Mouse (Mus musculus): ENCODE data around the gene Car8. TPM values are rescaled to one million over a fixed set of nuclear protein-coding genes. Genes with fewer than 3 reads are reported as not detected.
"Not testable (repeated sequence)": the region's sequence is repeated elsewhere in the genome, so short reads cannot be mapped to it uniquely, and the experiment has no call there.

Car8 gene
- polyA plus RNA-seq, 3 experiments from 2014 or later, result 0.11 TPM; not detected in 2

DNA sequence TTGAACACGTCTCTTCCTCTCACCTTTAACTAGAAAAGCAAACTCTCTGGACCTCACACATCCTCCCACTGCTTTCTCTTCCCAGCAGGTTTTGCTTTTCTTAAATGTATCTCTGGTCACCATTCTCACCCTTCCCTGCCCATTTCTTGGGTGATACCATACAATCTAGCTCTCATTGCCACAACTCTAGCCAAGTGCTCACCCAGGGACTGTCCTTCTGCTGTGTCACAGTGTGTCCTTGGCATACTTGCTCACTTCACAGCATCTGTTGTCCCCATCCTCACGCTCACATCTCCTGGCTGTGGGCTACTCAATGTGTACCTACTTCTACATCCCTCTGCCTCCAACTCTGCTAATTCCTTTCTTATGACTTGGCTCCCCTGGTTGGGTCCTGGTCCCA is 37.2 kb downstream of the Car8 start:
- no peak for ATAC-seq

GRCm38 (mm10) chr4:8200081-8200480 is 38.8 kb downstream of the Car8 start:
- ATAC-seq, result no peak

GRCm38 (mm10) chr4:8198033-8198432 is 40.8 kb downstream of the Car8 start:
- no peak for ATAC-seq

DNA sequence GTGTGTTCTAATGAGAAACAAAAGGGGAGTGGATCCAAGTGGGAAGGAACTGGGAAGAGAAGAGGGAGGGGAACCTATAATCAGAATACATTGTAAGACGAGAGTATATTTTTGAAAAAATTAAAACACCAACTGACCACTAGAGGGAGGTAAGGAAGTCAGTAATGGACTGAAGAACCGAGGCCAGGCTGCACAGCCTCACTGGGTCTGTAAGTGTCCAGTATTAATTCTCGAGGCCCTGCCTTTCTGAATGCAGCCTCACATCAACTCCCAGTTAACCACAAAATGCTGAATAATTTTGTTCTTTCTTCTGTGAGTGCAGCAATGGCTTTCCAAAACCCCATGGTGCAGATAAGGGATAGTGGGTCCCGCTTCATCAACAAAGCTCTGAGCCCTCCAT is 48.4 kb downstream of the Car8 start:
- no peak for ATAC-seq

GRCm38 (mm10) chr4:8186921-8187687 is 51.7 kb downstream of the Car8 start:
- no peak for ATAC-seq

GRCm38 (mm10) chr4:8180576-8180975 is 58.3 kb downstream of the Car8 start:
- ATAC-seq, result no peak

- no peak for ATAC-seq
Measured at GRCm38 (mm10) chr4:8154589-8155198, 84.1 kb downstream of the Car8 start.

GRCm38 (mm10) chr4:8153926-8154325 is 84.9 kb downstream of the Car8 start:
- not testable (repeated sequence) for ATAC-seq

- ATAC-seq, result no peak
Measured at GRCm38 (mm10) chr4:8137403-8137802, 101.4 kb downstream of the Car8 start.

DNA sequence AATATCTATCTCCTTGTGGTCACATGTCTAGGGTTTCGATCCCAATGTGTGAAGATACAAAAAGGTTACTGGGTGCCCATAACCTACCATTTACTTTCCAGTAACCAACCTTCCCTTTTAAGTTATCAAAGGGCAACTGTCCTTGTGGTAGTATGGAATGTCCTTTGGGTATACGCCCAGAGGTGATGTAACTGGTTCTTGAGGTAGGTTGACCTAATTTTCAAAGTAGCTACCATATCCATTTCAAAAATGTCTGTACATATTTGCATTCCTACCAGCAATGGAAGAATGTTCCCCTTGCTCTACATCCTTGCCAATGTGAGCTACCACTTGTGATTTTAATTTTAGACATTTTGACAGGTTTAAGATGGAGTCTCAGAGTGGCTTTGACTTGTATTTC is 106.8 kb downstream of the Car8 start:
- no peak for ATAC-seq

GRCm38 (mm10) chr4:8113558-8113957 is 125.3 kb downstream of the Car8 start:
- no peak for ATAC-seq

GRCm38 (mm10) chr4:8111891-8112290 is 127.0 kb downstream of the Car8 start:
- no peak for ATAC-seq

- ATAC-seq, result no peak
Measured at GRCm38 (mm10) chr4:8109906-8110567, 128.8 kb downstream of the Car8 start.

DNA sequence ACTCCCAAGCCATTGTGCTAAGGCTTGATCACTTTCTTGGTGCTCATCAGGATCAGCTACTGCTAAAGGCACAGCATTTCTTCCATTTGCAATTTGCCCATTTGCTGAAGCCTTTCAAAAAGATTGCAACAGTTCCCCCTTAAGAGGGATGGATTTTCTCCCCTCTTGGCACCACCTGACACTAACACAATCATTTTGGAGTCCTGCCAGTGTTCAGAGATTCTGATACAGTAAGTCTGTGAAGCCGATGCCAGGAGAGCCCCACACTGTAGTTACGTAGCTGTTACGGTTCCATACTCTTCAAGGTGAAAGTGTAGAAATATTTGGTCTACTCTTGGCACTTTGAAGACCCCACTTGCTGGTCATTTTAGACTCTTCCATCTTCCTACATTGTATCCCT is 137.4 kb downstream of the Car8 start:
- no peak for ATAC-seq

- no peak for ATAC-seq
Measured at GRCm38 (mm10) chr4:8098084-8098483, 140.8 kb downstream of the Car8 start.

GRCm38 (mm10) chr4:8097683-8098082 is 141.2 kb downstream of the Car8 start:
- ATAC-seq, result no peak

GRCm38 (mm10) chr4:8093566-8093965 is 145.3 kb downstream of the Car8 start:
- not testable (repeated sequence) for ATAC-seq
